Mouse (Mus musculus) megakaryocyte-erythroid progenitor cell, adult 5-6 weeks (primary cell): ENCODE results near the gene Tnnt3. TPM values are rescaled to one million over a fixed set of nuclear protein-coding genes. Genes with fewer than 3 reads are reported as not detected.

Experiments used
- ATAC-seq: replicated peaks from 2 replicates; pipeline ENCODE4 v1.8.0; 2016; ENCODE audit warnings: mild to moderate bottlenecking, inconsistent platforms; ENCODE audit not compliant: severe bottlenecking, poor library complexity, low FRiP score, low TSS enrichment
- total RNA-seq, 2 experiments: library from RNA; stranded (forward) in 1 of 2; stranded (reverse) in 1 of 2; fragments of 200-1000, 215-1000 nt in 1 of 2; fragments of >200 nt in 1 of 2; fragmentation: Nextera tagmentation in 1 of 2; gene quantifications; 2 replicates each; pipeline ENCODE4 v1.2.3; 2014 to 2017

The Tnnt3 gene
- not detected in 2 replicates for total RNA-seq (2014; fragmentation: Nextera tagmentation)
- total RNA-seq (2017) = not detected in 2 replicates

DNA sequence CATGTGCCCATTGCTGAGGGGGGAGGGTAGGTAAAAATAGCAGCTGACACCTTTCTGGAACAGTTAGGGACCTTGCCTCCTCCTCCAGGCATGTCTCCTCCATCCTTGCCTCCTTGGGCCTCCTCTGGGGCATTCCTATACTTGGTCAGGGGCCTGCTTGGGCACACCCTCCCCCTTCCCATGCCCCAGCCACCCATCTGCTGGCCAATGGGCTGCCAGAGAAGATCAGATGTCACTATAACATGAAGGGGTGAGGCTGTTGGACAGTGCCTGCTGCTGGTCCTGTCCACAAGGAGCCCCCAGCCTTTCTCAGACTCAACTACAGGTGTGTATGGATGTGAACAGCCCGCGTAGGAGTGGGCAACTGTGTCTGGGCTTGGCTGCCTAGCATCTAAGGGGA lies at the start of gene Tnnt3:
Gene Tnnt3, plus strand, starts transcription at position 262 of the 400 bp plus-strand sequence.
- no peak for ATAC-seq

DNA sequence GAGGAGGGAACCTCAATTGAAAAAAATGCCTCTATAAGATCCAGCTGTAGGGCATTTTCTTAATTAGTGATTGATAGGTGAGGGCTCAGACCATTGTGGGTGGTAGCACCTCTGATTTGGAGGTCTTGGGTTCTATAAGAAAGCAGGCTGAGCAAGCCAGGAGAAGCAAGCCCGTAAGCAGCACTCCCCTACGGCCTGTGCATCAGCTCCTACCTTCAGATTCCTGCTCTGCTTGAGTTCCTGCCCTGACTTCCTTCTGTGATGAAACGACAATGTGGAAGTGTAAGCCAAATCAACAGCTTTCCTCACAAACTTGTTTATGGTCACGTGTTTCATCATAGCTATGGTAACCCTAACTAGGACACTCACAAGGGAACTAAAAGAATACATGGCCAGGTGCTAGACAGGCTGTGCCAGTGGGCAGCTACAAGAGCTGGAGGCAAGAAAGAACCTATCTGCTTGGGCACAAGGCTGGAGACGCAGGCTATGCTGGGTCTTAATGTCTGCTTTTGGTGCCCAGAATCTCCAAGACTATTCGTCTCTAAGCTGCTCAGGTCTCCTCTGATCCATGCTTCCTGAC lies 49.5 kb upstream of the Tnnt3 start:
- no peak for ATAC-seq

DNA sequence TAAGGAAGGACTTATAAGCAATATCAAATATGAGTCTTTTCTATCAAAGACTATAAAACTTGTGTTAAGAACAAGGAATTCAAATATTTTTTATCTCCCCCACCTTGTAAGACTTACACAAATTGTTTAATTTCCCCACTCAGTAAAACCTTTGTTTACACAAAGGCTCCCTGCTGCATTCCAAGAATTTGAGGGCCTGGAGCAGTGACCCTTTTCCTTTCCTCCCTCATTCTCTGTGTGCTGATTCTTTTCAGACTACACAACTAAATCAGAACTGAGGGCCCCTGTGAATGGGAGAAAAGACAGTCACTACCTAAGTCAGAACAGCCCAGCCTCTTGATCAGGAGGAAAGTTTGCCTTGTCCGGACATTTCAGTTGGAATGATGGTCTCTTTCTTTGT lies 43.9 kb upstream of the Tnnt3 start:
- ATAC-seq = no peak

DNA sequence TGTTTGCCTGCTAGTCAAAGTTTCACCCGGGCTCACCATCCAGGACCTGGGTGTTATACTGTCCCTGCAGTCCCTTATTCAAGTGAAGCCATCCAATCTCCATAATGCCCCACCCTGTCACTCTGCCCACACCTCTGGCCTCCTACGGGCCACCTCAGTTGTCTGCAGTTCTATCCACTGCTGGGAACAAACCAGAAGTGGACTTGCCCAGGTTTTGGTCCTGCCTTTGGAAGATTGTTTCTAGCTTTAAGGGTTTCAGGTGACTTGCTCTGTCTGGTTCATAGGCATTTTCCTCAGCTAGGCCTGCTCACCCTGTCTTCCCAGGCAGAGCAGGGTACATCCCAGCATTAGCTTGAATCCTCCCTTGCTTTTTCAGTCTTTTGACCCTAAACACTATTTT lies 43.4 kb upstream of the Tnnt3 start:
- ATAC-seq = no peak

DNA sequence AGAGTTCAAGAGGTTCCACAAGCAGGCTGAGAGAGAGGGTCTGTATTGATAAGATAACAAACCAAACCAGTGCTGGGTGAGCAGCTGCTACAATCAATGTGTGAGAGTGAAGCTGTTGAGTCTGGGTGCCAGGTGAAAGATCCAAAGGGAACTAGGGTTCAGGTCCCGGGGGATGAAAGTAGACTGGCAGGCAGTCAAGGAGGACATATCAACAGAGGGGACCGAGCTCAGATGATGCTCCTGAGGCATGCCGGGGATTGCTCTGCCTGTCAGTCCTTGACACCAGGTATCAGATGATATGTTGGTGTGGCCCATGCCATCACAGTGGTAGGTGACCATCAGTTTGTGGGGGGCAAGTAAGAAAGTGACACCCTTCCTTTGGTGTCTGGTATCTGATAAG lies 41.8 kb upstream of the Tnnt3 start:
- 0 out of 2 replicates have a peak, but pooled peaks have one; percentile 38 for ATAC-seq

DNA sequence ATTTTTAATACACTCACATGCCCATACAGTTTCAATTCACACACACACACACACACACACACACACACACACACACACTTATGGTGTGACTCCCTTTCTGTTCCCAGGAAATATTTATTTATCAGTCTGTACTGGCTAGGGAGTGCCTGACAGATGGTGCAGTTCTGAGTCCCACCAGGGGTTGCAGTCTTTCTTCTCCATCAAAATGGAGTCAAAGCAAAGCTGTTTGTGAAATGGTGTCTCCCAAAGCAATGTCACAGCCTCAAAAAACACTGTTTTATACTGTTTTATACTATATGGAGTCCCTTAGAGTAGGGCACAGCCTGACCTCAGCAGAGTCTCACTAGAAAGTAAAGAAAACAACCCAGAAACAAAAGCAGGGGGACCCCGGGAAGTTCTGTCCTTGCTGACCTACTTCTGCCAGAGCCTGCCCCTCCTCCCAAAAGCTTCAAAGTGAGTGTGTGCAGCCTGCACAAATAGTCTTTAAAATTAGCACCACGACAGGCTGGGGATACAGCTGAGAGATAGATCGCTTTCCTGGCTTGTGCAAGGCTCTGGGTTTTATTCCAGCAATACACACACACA lies 41.3 kb upstream of the Tnnt3 start:
- ATAC-seq = no peak

DNA sequence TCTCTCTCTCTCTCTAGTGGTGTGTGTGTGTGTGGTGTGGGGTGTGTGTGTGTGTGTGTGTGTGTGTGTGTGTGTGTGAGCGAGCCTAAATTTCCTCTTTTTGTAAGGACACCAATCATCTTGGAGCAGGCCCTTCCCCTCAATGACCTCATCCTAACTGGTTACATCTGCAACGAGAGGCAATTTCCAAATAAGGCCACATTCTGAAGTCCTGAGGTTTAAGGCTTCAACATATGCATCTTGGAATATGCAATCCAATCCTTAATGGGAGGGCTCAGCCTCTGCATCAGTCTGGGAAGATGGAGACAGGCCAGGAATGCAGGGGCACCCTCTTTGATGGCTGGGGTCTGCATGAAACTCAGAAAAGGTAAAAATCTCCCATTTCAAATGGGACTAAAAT lies 40.6 kb upstream of the Tnnt3 start:
- ATAC-seq = no peak

DNA sequence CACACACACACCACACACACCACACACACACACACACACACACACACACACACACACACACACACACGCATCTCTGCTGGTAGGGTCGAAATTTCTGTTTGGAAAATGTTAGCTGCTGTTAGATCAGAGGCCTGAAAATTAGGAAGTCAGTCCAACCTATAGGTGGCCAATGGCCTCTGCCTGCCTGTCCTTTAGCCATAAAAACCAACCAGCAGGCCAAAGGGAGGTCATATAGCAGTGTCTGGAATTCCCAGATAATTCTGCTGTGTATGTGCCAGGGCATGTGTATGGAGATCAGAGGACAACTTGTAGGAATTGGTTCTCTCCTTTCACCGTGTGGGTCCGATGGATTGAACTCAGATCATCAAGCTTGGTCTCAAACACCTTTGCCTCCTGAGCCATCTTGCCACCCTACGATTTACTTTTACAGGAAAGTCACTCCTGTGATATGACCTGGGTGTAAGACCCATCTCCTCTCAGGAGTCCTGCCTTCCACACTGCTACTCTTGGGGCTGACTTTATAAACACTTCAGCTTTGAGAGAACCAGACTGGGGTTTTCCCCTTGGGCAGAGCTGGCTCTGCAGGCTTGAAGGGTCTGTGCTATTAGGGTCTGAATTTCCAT lies 39.8 kb upstream of the Tnnt3 start:
- ATAC-seq = no peak

DNA sequence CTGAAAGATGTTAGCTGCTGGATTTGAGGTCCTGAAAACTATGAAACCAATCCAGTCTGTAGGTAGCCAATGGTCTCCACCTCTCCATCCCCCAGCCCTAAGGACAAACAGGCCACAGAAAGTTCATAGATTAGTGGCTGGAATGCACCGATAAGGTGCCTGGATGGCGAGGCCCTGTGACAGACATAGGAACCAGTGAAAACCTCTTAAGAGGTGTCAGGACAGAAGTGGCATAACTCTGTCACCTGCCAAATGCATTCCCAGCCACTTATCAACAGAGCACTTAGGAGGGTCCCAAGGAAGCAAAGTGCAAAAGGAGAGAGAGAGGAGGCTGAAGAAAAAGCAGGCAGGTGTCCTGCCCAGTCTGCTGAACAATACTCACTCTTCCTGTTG lies 39.3 kb upstream of the Tnnt3 start:
- ATAC-seq = no peak

DNA sequence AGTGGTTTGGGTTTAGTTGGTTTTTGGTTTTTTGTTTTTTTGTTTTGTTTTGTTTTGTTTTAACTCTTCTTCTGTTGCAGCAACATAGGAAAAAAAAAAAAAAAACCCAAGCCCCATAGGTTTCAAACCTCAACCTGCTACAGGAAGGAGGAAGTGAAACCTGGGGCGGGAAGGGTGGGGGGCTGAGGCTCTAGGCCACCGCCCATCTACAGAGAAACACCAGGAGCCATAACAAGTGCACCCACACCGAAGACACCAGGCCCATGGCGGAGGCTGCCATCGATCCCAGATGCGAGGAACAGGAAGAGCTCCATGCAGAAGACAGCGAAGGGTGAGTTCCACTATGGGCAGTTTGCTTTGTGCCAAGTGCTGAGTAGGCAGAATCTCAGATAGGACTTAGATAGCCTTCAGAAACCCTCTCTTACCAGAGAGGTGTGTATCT lies 38.0 kb upstream of the Tnnt3 start, which contains the start of gene Lsp1:
Gene Lsp1, plus strand, starts transcription at position 174 of the 442 bp plus-strand sequence.
- ATAC-seq = no peak

DNA sequence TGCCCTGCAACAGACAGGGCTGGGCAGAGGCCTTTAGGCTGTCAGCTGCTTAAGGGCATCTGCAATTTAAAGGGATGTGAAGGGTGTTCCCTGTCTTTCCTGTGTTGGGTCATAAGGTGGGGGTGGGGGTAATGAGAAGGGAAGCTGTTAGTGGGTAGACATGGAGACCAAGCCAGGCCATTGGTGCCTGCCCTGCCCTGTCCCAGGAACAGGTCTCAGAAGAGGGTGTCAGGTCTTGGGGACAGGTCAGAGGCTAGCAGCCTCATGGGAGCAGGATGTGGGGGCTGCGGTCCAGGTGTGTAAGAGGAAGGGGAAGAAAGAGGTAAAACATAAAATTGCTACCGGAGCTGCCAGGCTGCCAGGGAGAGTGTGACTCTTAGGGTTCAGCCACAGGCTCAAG lies 37.2 kb upstream of the Tnnt3 start:
- ATAC-seq = no peak

DNA sequence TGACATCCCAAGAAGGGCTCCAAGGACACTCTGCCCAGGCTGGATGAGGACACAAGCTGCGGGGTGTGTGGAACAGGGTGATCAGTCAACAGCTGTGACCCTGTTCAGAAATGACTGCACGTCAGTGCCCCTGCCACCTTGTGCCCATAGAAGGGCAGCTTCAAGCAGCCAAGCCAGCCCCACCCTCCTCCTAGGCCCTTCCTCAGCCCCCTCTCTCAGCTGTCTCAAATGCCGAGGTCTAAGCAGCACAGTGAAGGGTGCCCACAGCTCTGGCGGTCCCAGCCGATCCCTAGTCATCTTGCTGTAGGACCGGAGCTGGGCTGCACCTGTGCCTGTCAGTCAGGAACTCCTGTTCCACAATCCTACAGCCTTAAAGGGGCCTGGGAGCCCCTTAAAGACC lies 36.4 kb upstream of the Tnnt3 start:
- no peak for ATAC-seq

DNA sequence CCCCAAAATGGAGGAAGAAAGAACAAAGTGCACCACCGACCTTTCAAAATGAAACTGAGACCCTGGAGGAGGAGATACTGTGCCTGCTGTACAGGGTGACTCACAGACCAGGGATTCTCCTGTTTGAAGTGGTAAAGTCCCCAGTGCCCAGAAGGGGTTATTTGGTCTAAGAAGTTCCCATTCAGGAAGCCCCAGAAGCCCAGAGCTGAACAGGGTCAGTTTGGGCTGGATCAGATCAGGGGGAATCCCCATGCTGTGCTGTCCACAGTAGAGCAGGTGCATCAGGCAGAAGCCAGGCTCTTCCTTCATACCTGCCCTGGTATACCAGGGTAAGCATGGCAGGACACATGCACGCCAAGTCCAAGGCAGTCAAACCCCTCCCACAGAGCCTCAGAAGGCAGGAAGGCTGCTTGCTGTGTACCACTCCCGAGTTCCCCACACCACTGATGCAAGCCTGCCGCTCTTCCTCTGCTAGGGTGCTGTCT lies 36.0 kb upstream of the Tnnt3 start:
- no peak for ATAC-seq

DNA sequence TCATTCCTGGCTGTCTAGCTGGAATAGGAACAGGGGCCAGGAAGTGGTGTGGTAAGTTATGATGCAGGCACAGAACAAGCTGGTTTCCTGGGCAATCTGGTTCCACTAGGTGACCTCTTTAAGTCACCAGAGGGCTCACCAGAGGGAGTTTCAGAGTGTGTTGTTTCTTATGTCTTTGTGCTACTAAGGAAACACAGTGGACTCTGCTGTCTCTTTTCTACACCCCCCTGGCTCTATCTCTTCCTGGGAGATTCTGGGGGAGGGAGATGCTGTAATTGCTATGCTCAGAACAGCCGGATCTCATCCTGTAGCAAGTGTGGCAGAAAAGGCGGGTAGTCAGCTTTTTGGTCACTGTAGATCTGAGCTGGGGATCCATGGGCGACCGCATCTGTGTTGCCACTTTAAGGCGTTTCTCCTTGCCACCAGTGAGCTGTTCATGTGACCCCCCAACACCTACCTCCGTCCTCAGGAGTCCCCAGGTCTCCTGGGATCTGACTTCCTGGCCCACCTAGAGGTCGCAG lies 28.4 kb upstream of the Tnnt3 start:
- ATAC-seq = no peak

DNA sequence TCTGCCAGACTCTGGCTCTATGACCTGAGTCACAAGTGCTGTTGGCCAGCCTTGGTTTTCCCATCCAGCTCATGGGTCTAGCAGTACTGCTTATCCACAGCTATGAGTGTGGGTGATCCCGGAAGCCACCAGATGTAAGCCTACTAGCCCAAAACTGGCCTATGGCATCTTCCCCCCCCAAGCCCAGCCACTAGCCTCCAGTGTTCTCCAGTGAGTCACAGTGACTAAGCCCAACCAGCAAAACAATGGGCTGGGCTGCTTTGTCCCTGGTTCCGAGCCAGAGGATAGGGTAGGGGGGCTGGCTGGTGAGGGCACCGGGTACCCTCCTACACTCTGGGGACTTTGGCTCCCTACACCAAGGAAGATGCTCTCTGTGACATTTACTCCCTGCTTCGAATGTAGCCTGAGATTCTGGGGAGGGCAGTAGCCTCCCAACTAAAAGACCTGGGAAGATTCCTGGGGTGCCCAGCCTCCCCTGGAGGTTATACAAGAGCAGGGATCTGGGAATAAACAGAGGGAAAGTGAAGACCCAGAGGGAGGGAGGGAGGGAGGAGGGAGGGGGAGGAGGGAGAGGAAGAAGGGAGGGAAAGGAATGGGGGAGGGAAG lies 27.7 kb upstream of the Tnnt3 start:
- no peak for ATAC-seq

DNA sequence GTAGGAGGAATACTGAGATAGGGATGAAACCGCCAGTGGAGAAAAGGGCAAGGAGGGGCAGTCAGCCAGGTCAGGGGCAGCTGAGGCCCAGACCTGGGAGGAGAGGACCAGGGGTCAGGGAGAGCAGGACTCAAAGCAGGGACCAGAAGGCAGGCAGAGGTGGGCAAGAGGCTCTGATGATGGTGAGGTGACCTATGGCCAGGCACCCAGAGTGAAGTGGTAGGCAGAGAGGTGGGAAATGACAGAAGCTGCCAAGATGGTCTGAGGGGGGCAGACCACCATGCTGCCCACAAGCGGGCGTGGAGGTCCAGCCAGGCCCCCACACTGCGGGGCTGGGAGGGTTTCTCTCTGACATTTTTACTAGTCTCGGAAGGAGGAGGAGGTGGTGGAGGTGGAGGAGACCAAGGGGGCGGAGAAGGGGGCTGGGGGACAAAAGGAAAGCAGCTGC lies 27.2 kb upstream of the Tnnt3 start:
- no peak for ATAC-seq

DNA sequence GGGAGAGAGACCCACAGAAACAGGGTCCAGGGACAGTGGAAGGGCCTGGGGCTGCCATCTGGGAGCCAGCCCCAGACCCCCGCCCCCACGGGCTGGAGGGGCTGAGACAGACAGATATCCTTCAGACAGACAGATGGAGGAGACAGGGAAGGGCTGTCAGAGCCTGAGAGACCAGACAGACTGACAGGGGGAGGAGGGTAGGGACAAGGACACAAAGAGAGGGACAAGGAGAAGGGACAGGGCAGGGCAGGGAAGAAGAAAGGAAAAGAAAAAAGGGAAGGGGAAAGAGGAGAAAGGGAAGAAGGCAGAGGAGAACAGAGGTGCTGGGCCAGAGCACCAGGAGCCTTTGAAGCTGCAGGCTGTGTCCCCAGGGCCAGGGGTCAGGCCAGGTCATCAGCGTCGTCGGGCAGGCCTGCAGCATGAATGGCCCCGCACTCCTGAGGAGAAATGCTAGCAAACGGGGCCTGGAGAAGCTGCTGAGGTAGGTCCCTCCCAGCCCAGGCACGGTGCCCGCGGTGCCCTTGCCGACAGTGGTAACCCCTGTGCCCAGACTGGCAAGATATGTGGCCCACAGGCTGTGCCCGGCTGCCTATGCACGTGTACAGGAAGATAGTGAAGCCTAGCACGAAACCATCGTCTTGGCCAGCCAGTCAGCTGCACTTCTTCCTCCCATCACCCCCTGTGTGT lies 26.6 kb upstream of the Tnnt3 start:
- ATAC-seq = peak; percentile 48

DNA sequence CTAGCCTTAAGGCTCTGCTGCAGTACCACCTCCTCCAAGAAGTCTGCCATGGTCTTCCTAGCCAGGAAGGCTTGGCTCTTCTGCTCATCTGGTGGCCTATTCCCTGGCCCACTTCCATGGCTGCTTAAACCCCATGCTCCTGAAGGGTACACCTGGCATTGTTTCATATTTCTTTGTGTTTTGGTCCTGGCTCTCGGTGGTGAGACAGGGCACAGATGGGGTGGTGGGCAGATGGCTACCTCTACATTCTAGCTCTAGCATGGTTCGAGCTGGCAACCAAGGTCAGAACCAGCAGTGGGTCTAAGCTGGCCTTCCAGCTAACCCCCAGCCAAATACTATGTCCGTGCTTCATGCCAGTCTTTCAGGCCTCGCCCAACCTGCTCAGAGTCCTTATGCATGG lies 25.7 kb upstream of the Tnnt3 start:
- ATAC-seq = no peak

DNA sequence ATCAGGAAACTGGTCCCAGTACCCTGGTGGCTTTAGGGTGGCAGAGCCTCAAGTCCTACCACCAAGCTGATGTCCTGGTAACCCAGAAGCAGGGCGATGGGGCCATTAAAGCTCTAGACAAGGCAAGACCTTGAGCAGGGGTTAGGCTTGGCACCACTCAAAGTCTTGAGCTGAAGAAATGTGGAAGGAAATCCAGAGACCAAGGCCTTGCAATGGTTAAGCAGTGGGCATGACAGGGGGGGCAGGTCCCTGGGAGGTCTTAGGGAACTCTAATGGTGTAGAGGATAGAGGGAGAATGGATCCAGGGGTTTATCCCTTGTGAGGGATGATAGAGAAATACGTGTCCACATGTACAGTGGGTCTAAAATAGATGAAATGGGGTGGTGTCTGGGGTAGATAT lies 25.2 kb upstream of the Tnnt3 start:
- no peak for ATAC-seq

DNA sequence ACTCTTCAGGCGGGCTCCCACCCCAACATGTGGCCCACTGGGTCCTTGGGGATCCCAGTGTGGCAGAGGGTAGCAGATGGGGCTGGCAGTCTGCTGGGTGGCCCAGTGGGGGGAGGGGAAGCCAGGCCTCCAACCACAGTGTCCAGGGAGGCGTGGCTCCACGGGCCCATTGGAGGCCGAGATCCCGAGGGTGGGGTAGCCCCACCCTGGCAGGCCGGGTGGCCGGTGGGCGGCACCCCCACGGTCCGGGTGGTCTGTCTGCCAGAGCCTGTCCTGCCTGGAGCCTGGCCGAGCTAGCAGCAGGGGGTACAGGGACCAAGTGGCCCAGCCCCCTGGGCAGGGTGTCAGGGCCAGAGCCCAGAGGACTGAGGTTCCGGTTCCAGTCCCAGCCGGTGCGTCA lies 23.8 kb upstream of the Tnnt3 start:
- ATAC-seq = no peak
